Mouse (Mus musculus) CH12.LX (cell line): ENCODE results near the gene Sema4g.

ENCODE experiments used
- CTCF ChIP-seq, 2 experiments: IDR thresholded peaks in 1 of 2; conservative IDR thresholded peaks in 1 of 2; 2 replicates each; pipeline ENCODE4 v1.5.1; 2011 to 2012; ENCODE audit warnings: low read depth in 2 of 2, low read length in 2 of 2, improper control_type of control experiment in 1 of 2, inconsistent platforms in 1 of 2, mild to moderate bottlenecking in 1 of 2, moderate library complexity in 1 of 2
- GABPA ChIP-seq: IDR thresholded peaks from 2 replicates; pipeline ENCODE4 v1.6.1; 2012; ENCODE audit warnings: low read depth, low read length, improper control_type of control experiment, inconsistent platforms; ENCODE audit not compliant: insufficient replicate concordance
- MAX ChIP-seq: IDR thresholded peaks from 2 replicates; pipeline ENCODE4 v1.6.1; 2011; ENCODE audit warnings: low read length, improper control_type of control experiment
- POLR2A ChIP-seq: IDR thresholded peaks from 2 replicates; pipeline ENCODE4 v1.6.1; 2011; ENCODE audit warnings: low read depth, mild to moderate bottlenecking, improper control_type of control experiment, low read length
- TCF12 ChIP-seq: IDR thresholded peaks from 2 replicates; pipeline ENCODE4 v1.6.1; 2014; ENCODE audit warnings: low read depth, mild to moderate bottlenecking, inconsistent platforms, low read length, improper control_type of control experiment
- USF1 ChIP-seq: IDR thresholded peaks from 2 replicates; pipeline ENCODE4 v1.6.1; 2014; ENCODE audit warnings: low read depth, mild to moderate bottlenecking, inconsistent platforms, low read length, improper control_type of control experiment

- TF ChIP-seq MAX = no peak
- TF ChIP-seq USF1 = no peak
- no peak for TF ChIP-seq CTCF (conservative IDR thresholded peaks at IDR 0.05 in 1 of 2, IDR thresholded peaks at IDR 0.05 in 1 of 2; ENCODE audit: low read depth in 2 of 2, low read length in 2 of 2)
- TF ChIP-seq TCF12 = no peak
- TF ChIP-seq POLR2A = no peak
- TF ChIP-seq GABPA = no peak
Measured at GRCm38 (mm10) chr19:45040214-45040613, 51.3 kb downstream of the Sema4g start.
